Mouse (Mus musculus): Measurements from ENCODE around the gene Mpg. TPM values are rescaled to one million over a fixed set of nuclear protein-coding genes. Genes with fewer than 3 reads are reported as not detected.

The Mpg gene
- polyA plus RNA-seq, 1 experiment from 2014 or later = 21.6 TPM

GRCm38 (mm10) chr11:32205058-32205873 is 21.0 kb upstream of the Mpg start, which contains the start of gene Snrnp25:
Gene Snrnp25 (plus strand): TSS chr11:32205415.
- Histone ChIP-seq H3K4me1 (replicated peaks) (peaks cover 29% of the 10 kb centered on the region), H3K4me3 (replicated peaks) (peak within 1 kb of the TSS; percentile 68), H3K9me3 (replicated peaks) (no peaks in the 10 kb centered on the region), H3K4me2 (peak within 1 kb of the TSS; percentile 89), H3K27ac (peak within 1 kb of the TSS; percentile 93), H3K27me3 (0 out of 2 replicates have a peak, but pooled peaks cover 4% of the 10 kb centered on the region), H3K9ac (peak within 1 kb of the TSS; percentile 82), H3K36me3 (peaks cover 38% of the 10 kb centered on the region)
- peak; percentile 99 for ATAC-seq (ENCODE audit: low read depth)
- DNase-seq = peak; percentile 98
- under 1% methylated on average over 52 of the region's 52 CpGs for WGBS (ENCODE audit: insufficient replicate concordance)

GRCm38 (mm10) chr11:32210623-32211022 is 15.7 kb upstream of the Mpg start:
- ATAC-seq (ENCODE audit: low read depth) (no peak), DNase-seq (no peak)
- H3K27ac ChIP-seq = no peak overlapping the region
- 88% methylated on average over 9 of the region's 9 CpGs for WGBS (ENCODE audit: insufficient replicate concordance)
- H3K4me1 ChIP-seq (replicated peaks) = peaks cover 16% of the 10 kb centered on the region
- no peak overlapping the region for H3K4me3 ChIP-seq (replicated peaks)
- H3K27me3 ChIP-seq = no peaks in the 10 kb centered on the region
- no peak overlapping the region for H3K4me2 ChIP-seq
- no peaks in the 10 kb centered on the region for H3K9me3 ChIP-seq (replicated peaks)
- no peak overlapping the region for H3K9ac ChIP-seq
- H3K36me3 ChIP-seq = peaks cover 60% of the 10 kb centered on the region

- WGBS (ENCODE audit: insufficient replicate concordance) = 81% methylated on average over 18 of the region's 18 CpGs
- ATAC-seq (ENCODE audit: low read depth) = no peak
- DNase-seq = no peak
Measured at GRCm38 (mm10) chr11:32215372-32216162, 10.7 kb upstream of the Mpg start.

GRCm38 (mm10) chr11:32216851-32217250 is 9.5 kb upstream of the Mpg start:
- DNase-seq = peak; percentile 71
- no peaks in the 10 kb centered on the region for H3K9me3 ChIP-seq (replicated peaks)
- H3K4me1 ChIP-seq (replicated peaks) = peaks cover 42% of the 10 kb centered on the region
- no peak overlapping the region for H3K4me3 ChIP-seq (replicated peaks)
- peak overlapping the region; percentile 22; the same call in 1 of the 2 replicates for H3K27ac ChIP-seq
- peak overlapping the region; percentile 41; the same call in 1 of the 2 replicates for H3K9ac ChIP-seq
- peak; percentile 48; the same call in 1 of the 2 replicates for ATAC-seq (ENCODE audit: low read depth)
- peaks cover 43% of the 10 kb centered on the region for H3K27me3 ChIP-seq
- no peak overlapping the region for H3K4me2 ChIP-seq
- H3K36me3 ChIP-seq = peaks cover 10% of the 10 kb centered on the region
- 21% methylated on average over 8 of the region's 8 CpGs for WGBS (ENCODE audit: insufficient replicate concordance)

More at GRCm38 (mm10) chr11:32215372-32216162, 10.7 kb upstream of the Mpg start:
- Histone ChIP-seq H3K27me3 (peaks cover 31% of the 10 kb centered on the region), H3K9ac (no peak overlapping the region), H3K4me2 (no peak overlapping the region), H3K4me1 (replicated peaks) (peaks cover 29% of the 10 kb centered on the region), H3K9me3 (replicated peaks) (no peaks in the 10 kb centered on the region), H3K4me3 (replicated peaks) (no peak overlapping the region), H3K36me3 (peaks cover 19% of the 10 kb centered on the region), H3K27ac (no peak overlapping the region; the same call in 1 of the 2 replicates)

- H3K27me3 ChIP-seq = peaks cover 61% of the 10 kb centered on the region
- H3K4me1 ChIP-seq (replicated peaks) = peaks cover 58% of the 10 kb centered on the region
- WGBS (ENCODE audit: insufficient replicate concordance) = 66% methylated on average over 6 of the region's 6 CpGs
- no peaks in the 10 kb centered on the region for H3K9me3 ChIP-seq (replicated peaks)
- DNase-seq = no peak
- H3K27ac ChIP-seq = no peak overlapping the region
- ATAC-seq (ENCODE audit: low read depth) = no peak
- H3K9ac ChIP-seq = peak overlapping the region; percentile 41; the same call in 1 of the 2 replicates
- no peak overlapping the region for H3K4me2 ChIP-seq
- H3K36me3 ChIP-seq = 0 out of 2 replicates have a peak, but pooled peaks cover 5% of the 10 kb centered on the region
- H3K4me3 ChIP-seq (replicated peaks) = no peak overlapping the region
Measured at GRCm38 (mm10) chr11:32218501-32219050, 7.7 kb upstream of the Mpg start.

GRCm38 (mm10) chr11:32219287-32219686 is 7.0 kb upstream of the Mpg start:
- DNase-seq = no peak
- Histone ChIP-seq H3K4me3 (replicated peaks) (no peak overlapping the region), H3K9ac (no peak overlapping the region), H3K27ac (no peak overlapping the region), H3K27me3 (peaks cover 68% of the 10 kb centered on the region), H3K4me2 (no peak overlapping the region), H3K4me1 (replicated peaks) (peaks cover 64% of the 10 kb centered on the region), H3K9me3 (replicated peaks) (no peaks in the 10 kb centered on the region), H3K36me3 (no peaks in the 10 kb centered on the region)
- 78% methylated on average over 10 of the region's 10 CpGs for WGBS (ENCODE audit: insufficient replicate concordance)
- no peak for ATAC-seq (ENCODE audit: low read depth)

- Histone ChIP-seq H3K27me3 (peaks cover 82% of the 10 kb centered on the region), H3K4me2 (peak overlapping the region; percentile 76), H3K4me1 (replicated peaks) (peaks cover 78% of the 10 kb centered on the region), H3K9ac (peak overlapping the region; percentile 73), H3K4me3 (replicated peaks) (peak overlapping the region; percentile 65), H3K36me3 (no peaks in the 10 kb centered on the region), H3K9me3 (replicated peaks) (no peaks in the 10 kb centered on the region), H3K27ac (peak overlapping the region; percentile 34; the same call in 1 of the 2 replicates)
- 36% methylated on average over 10 of the region's 10 CpGs for WGBS (ENCODE audit: insufficient replicate concordance)
- ATAC-seq (ENCODE audit: low read depth) (peak; percentile 14), DNase-seq (no peak)
Measured at GRCm38 (mm10) chr11:32220607-32221224, 5.6 kb upstream of the Mpg start.

- peaks cover 83% of the 10 kb centered on the region for H3K4me1 ChIP-seq (replicated peaks)
- DNase-seq (no peak), ATAC-seq (ENCODE audit: low read depth) (peak; percentile 21)
- WGBS (ENCODE audit: insufficient replicate concordance) = under 1% methylated on average over 46 of the region's 46 CpGs
- H3K9me3 ChIP-seq (replicated peaks) = no peaks in the 10 kb centered on the region
- H3K27ac ChIP-seq = peak overlapping the region; percentile 34
- peaks cover 83% of the 10 kb centered on the region for H3K27me3 ChIP-seq
- no peaks in the 10 kb centered on the region for H3K36me3 ChIP-seq
- peak overlapping the region; percentile 73 for H3K9ac ChIP-seq
- peak overlapping the region; percentile 65 for H3K4me3 ChIP-seq (replicated peaks)
- peak overlapping the region; percentile 76 for H3K4me2 ChIP-seq
Measured at GRCm38 (mm10) chr11:32221225-32221950, 4.9 kb upstream of the Mpg start.

- no peak for ATAC-seq (ENCODE audit: low read depth)
Measured at GRCm38 (mm10) chr11:32221951-32222409, 4.3 kb upstream of the Mpg start, which contains the start of gene Rhbdf1. Gene Rhbdf1 (minus strand): TSS chr11:32222300.

GRCm38 (mm10) chr11:32222570-32223194 is 3.6 kb upstream of the Mpg start:
- no peak overlapping the region for H3K27ac ChIP-seq
- H3K9me3 ChIP-seq (replicated peaks) = no peaks in the 10 kb centered on the region
- 11% methylated on average over 21 of the region's 21 CpGs for WGBS (ENCODE audit: insufficient replicate concordance)
- peak overlapping the region; percentile 76 for H3K4me2 ChIP-seq
- H3K36me3 ChIP-seq = no peaks in the 10 kb centered on the region
- peak overlapping the region; percentile 65 for H3K4me3 ChIP-seq (replicated peaks)
- peaks cover 82% of the 10 kb centered on the region for H3K27me3 ChIP-seq
- no peak for DNase-seq
- peaks cover 82% of the 10 kb centered on the region for H3K4me1 ChIP-seq (replicated peaks)
- no peak for ATAC-seq (ENCODE audit: low read depth)
- H3K9ac ChIP-seq = peak overlapping the region; percentile 73

More at GRCm38 (mm10) chr11:32221951-32222409, 4.3 kb upstream of the Mpg start, which contains the start of gene Rhbdf1:
- peaks cover 82% of the 10 kb centered on the region for H3K4me1 ChIP-seq (replicated peaks)
- H3K27ac ChIP-seq = peak within 1 kb of the TSS; percentile 34
- H3K27me3 ChIP-seq = peaks cover 83% of the 10 kb centered on the region
- under 1% methylated on average over 70 of the region's 72 CpGs for WGBS (ENCODE audit: insufficient replicate concordance)
- H3K36me3 ChIP-seq = no peaks in the 10 kb centered on the region
- H3K9ac ChIP-seq = peak within 1 kb of the TSS; percentile 73
- peak within 1 kb of the TSS; percentile 76 for H3K4me2 ChIP-seq
- no peak for DNase-seq
- no peaks in the 10 kb centered on the region for H3K9me3 ChIP-seq (replicated peaks)
- peak within 1 kb of the TSS; percentile 65 for H3K4me3 ChIP-seq (replicated peaks)
